Mouse (Mus musculus) heart, embryonic 16.5 days (tissue): Measurements from ENCODE around the gene Reps2. TPM values are rescaled to one million over a fixed set of nuclear protein-coding genes. Genes with fewer than 3 reads are reported as not detected.
A peak's percentile ranks its signal among the peaks of the same experiment; 100 is the strongest.

ENCODE experiments used
- ATAC-seq: fragments of 200-750 bp; cut with Nextera tagmentation; replicated peaks from 2 replicates; pipeline ENCODE4 v1.8.0; 2017; ENCODE audit warnings: moderate number of reproducible peaks; ENCODE audit not compliant: insufficient read depth, low FRiP score; ENCODE audit errors: extremely low read depth
- H3K27ac ChIP-seq: fragments of 300-500 bp; sonication (generic); 2 replicates; pipeline ENCODE4 v1.5.1; 2014; ENCODE audit warnings: mild to moderate bottlenecking, low read length, control low read depth, moderate library complexity
- H3K27me3 ChIP-seq: fragments of 300-500 bp; sonication (generic); 2 replicates; pipeline ENCODE4 v1.6.1; 2014; ENCODE audit warnings: low read length, mixed read lengths; ENCODE audit not compliant: control insufficient read depth, insufficient read depth
- H3K36me3 ChIP-seq: fragments of 300-500 bp; sonication (generic); 2 replicates; pipeline ENCODE4 v1.6.1; 2014; ENCODE audit not compliant: control insufficient read depth, insufficient read depth
- H3K4me1 ChIP-seq: fragments of 300-500 bp; sonication (generic); 2 replicates; pipeline ENCODE4 v1.6.1; 2014; ENCODE audit warnings: low read length, mixed read lengths; ENCODE audit not compliant: control insufficient read depth, insufficient read depth
- H3K4me2 ChIP-seq: fragments of 300-500 bp; sonication (generic); 2 replicates; pipeline ENCODE4 v1.6.1; 2014; ENCODE audit warnings: low read depth, mild to moderate bottlenecking, control low read depth, low read length
- H3K4me3 ChIP-seq: fragments of 300-500 bp; sonication (generic); 2 replicates; pipeline ENCODE4 v1.5.1; 2014; ENCODE audit warnings: mild to moderate bottlenecking, control low read depth, low read length
- H3K9ac ChIP-seq: fragments of 300-500 bp; sonication (generic); 2 replicates; pipeline ENCODE4 v1.6.1; 2014; ENCODE audit warnings: low read length, control low read depth
- H3K9me3 ChIP-seq: fragments of 300-500 bp; sonication (generic); replicated peaks from 2 replicates; pipeline ENCODE4 v1.6.1; 2016; ENCODE audit warnings: low read length; ENCODE audit not compliant: control insufficient read depth
- WGBS: fragments of 180-500 bp; shearing (Covaris S2); extraction: QIAGEN DNeasy Blood & Tissue Kit; methylation state at CpG from one replicate; pipeline ENCODE4 v1.1.7; 2014; 5-methylcytosine and 5-hydroxymethylcytosine counted together
- polyA plus RNA-seq: library from polyadenylated mRNA; unstranded; fragments of >200 nt; fragmentation: Nextera tagmentation; extraction: Ambion mirVana; gene quantifications from 2 replicates; pipeline ENCODE4 v1.2.1, GENCODE M21; 2015

The Reps2 gene
- 0.18 and 0.21 TPM in 2 replicates for polyA plus RNA-seq

- H3K36me3 ChIP-seq, result no peaks in the 10 kb centered on the region
- peak within 1 kb of the TSS; percentile 88 for H3K4me2 ChIP-seq
- H3K27ac ChIP-seq, result no peak within 1 kb of the TSS
- no peaks in the 10 kb centered on the region for H3K4me1 ChIP-seq
- peak within 1 kb of the TSS; percentile 64 for H3K4me3 ChIP-seq
- peak; percentile 89 for ATAC-seq
- WGBS, result 18% methylated on average over 54 of the region's 61 CpGs
- peak within 1 kb of the TSS; percentile 65 for H3K9ac ChIP-seq
- peaks cover 2% of the 10 kb centered on the region for H3K27me3 ChIP-seq
- no peaks in the 10 kb centered on the region for H3K9me3 ChIP-seq
These were observed at the start of gene Reps2 for GRCm38 (mm10) chrX:162643091-162643788. Gene Reps2, minus strand, starts transcription at chrX:162643649.

- Histone ChIP-seq H3K4me2 (no peak overlapping the region), H3K27me3 (no peaks in the 10 kb centered on the region), H3K9me3 (no peaks in the 10 kb centered on the region), H3K4me3 (no peak overlapping the region), H3K9ac (no peak overlapping the region), H3K4me1 (no peaks in the 10 kb centered on the region), H3K36me3 (no peaks in the 10 kb centered on the region), H3K27ac (no peak overlapping the region)
- WGBS, result 59% methylated on average over 2 of the region's 2 CpGs
- no peak for ATAC-seq
These were observed 47.8 kb upstream of the Reps2 start for GRCm38 (mm10) chrX:162691272-162691671.

GRCm38 (mm10) chrX:162685394-162685793 lies 41.9 kb upstream of the Reps2 start:
- Histone ChIP-seq H3K9me3 (no peaks in the 10 kb centered on the region), H3K4me3 (no peak overlapping the region), H3K27me3 (no peaks in the 10 kb centered on the region; the same call in 1 of the 2 replicates), H3K36me3 (no peaks in the 10 kb centered on the region), H3K9ac (no peak overlapping the region), H3K4me2 (no peak overlapping the region), H3K27ac (no peak overlapping the region), H3K4me1 (no peaks in the 10 kb centered on the region)
- 77% methylated on average over 1 of the region's 1 CpGs for WGBS
- ATAC-seq, result no peak

GRCm38 (mm10) chrX:162679506-162679905 lies 36.1 kb upstream of the Reps2 start:
- Histone ChIP-seq H3K9me3 (no peaks in the 10 kb centered on the region), H3K27ac (no peak overlapping the region), H3K4me2 (no peak overlapping the region), H3K36me3 (no peaks in the 10 kb centered on the region), H3K4me3 (no peak overlapping the region), H3K9ac (no peak overlapping the region), H3K27me3 (no peaks in the 10 kb centered on the region; the same call in 1 of the 2 replicates), H3K4me1 (no peaks in the 10 kb centered on the region)
- no peak for ATAC-seq
- WGBS, result 56% methylated on average over 2 of the region's 2 CpGs

- Histone ChIP-seq H3K9ac (no peak overlapping the region), H3K4me1 (no peaks in the 10 kb centered on the region), H3K9me3 (no peaks in the 10 kb centered on the region), H3K27me3 (no peaks in the 10 kb centered on the region; the same call in 1 of the 2 replicates), H3K4me2 (no peak overlapping the region), H3K4me3 (no peak overlapping the region), H3K36me3 (no peaks in the 10 kb centered on the region), H3K27ac (no peak overlapping the region)
- ATAC-seq, result no peak
- WGBS, result 46% methylated on average over 2 of the region's 2 CpGs
These were observed 35.4 kb upstream of the Reps2 start for GRCm38 (mm10) chrX:162678820-162679219.

GRCm38 (mm10) chrX:162666166-162666565 lies 22.7 kb upstream of the Reps2 start:
- no peak for ATAC-seq
- Histone ChIP-seq H3K27ac (no peak overlapping the region), H3K9ac (no peak overlapping the region), H3K4me1 (no peaks in the 10 kb centered on the region), H3K9me3 (no peaks in the 10 kb centered on the region), H3K36me3 (no peaks in the 10 kb centered on the region), H3K4me3 (no peak overlapping the region), H3K4me2 (no peak overlapping the region), H3K27me3 (no peaks in the 10 kb centered on the region)
- WGBS, result 59% methylated on average over 2 of the region's 2 CpGs

- Histone ChIP-seq H3K4me3 (no peak overlapping the region), H3K27me3 (no peaks in the 10 kb centered on the region), H3K9me3 (no peaks in the 10 kb centered on the region), H3K4me1 (no peaks in the 10 kb centered on the region), H3K4me2 (no peak overlapping the region), H3K27ac (no peak overlapping the region), H3K36me3 (no peaks in the 10 kb centered on the region), H3K9ac (no peak overlapping the region)
- ATAC-seq, result no peak
- WGBS, result 58% methylated on average over 1 of the region's 1 CpGs
These were observed 16.7 kb upstream of the Reps2 start for GRCm38 (mm10) chrX:162660182-162660581.

- Histone ChIP-seq H3K36me3 (no peaks in the 10 kb centered on the region), H3K4me1 (no peaks in the 10 kb centered on the region), H3K4me3 (no peak overlapping the region), H3K9me3 (no peaks in the 10 kb centered on the region), H3K27ac (no peak overlapping the region), H3K4me2 (no peak overlapping the region), H3K9ac (no peak overlapping the region), H3K27me3 (no peaks in the 10 kb centered on the region)
- WGBS, result 72% methylated on average over 7 of the region's 7 CpGs
- no peak for ATAC-seq
These were observed 10.1 kb upstream of the Reps2 start for GRCm38 (mm10) chrX:162653518-162653917.

- H3K27me3 ChIP-seq, result no peaks in the 10 kb centered on the region
- ATAC-seq, result no peak
- no peak overlapping the region for H3K9ac ChIP-seq
- no peaks in the 10 kb centered on the region for H3K4me1 ChIP-seq
- no peak overlapping the region for H3K27ac ChIP-seq
- H3K9me3 ChIP-seq, result no peaks in the 10 kb centered on the region
- H3K4me3 ChIP-seq, result no peak overlapping the region
- H3K36me3 ChIP-seq, result no peaks in the 10 kb centered on the region
- WGBS, result 86% methylated on average over 3 of the region's 3 CpGs
- H3K4me2 ChIP-seq, result no peak overlapping the region
These were observed 9.0 kb upstream of the Reps2 start for GRCm38 (mm10) chrX:162652445-162652844.
